Mouse (Mus musculus): Measurements from ENCODE around the gene Pik3cd. TPM values are rescaled to one million over a fixed set of nuclear protein-coding genes. Genes with fewer than 3 reads are reported as not detected.
A peak's percentile ranks its signal among the peaks of the same experiment; 100 is the strongest.

Pik3cd gene
- polyA plus RNA-seq, 1 experiment from 2014 or later: 9.4 TPM

GRCm38 (mm10) chr4:149722104-149723020 lies 20.0 kb upstream of the Pik3cd start:
- Histone ChIP-seq H3K4me2 (no peak overlapping the region), H3K4me1 (peaks cover 24% of the 10 kb centered on the region), H3K27me3 (no peaks in the 10 kb centered on the region), H3K9ac (no peak overlapping the region), H3K9me3 (no peaks in the 10 kb centered on the region), H3K36me3 (replicated peaks) (peaks cover 96% of the 10 kb centered on the region), H3K27ac (no peak overlapping the region), H3K4me3 (replicated peaks) (no peak overlapping the region)
- ATAC-seq (ENCODE audit: low FRiP score): no peak
- WGBS: 91% methylated on average over 24 of the region's 24 CpGs

- Histone ChIP-seq H3K9me3 (no peaks in the 10 kb centered on the region), H3K9ac (no peak overlapping the region), H3K27ac (no peak overlapping the region), H3K4me2 (no peak overlapping the region), H3K4me3 (replicated peaks) (no peak overlapping the region), H3K27me3 (no peaks in the 10 kb centered on the region), H3K36me3 (replicated peaks) (peaks cover 96% of the 10 kb centered on the region), H3K4me1 (peaks cover 24% of the 10 kb centered on the region)
- WGBS: 93% methylated on average over 8 of the region's 8 CpGs
- ATAC-seq (ENCODE audit: low FRiP score): no peak
These were observed 18.8 kb upstream of the Pik3cd start for GRCm38 (mm10) chr4:149721163-149721562.

GRCm38 (mm10) chr4:149719686-149720085 lies 17.3 kb upstream of the Pik3cd start:
- Histone ChIP-seq H3K36me3 (replicated peaks) (peaks cover 96% of the 10 kb centered on the region), H3K9me3 (no peaks in the 10 kb centered on the region), H3K4me2 (no peak overlapping the region), H3K4me3 (replicated peaks) (no peak overlapping the region), H3K27ac (no peak overlapping the region), H3K9ac (no peak overlapping the region), H3K4me1 (peaks cover 22% of the 10 kb centered on the region), H3K27me3 (no peaks in the 10 kb centered on the region)
- ATAC-seq (ENCODE audit: low FRiP score): no peak
- 84% methylated on average over 6 of the region's 6 CpGs for WGBS

- Histone ChIP-seq H3K4me3 (replicated peaks) (no peak overlapping the region), H3K27ac (no peak overlapping the region), H3K4me2 (no peak overlapping the region), H3K36me3 (replicated peaks) (peaks cover 51% of the 10 kb centered on the region), H3K9ac (no peak overlapping the region), H3K9me3 (no peaks in the 10 kb centered on the region), H3K27me3 (no peaks in the 10 kb centered on the region), H3K4me1 (peaks cover 6% of the 10 kb centered on the region)
- no peak for ATAC-seq (ENCODE audit: low FRiP score)
- 81% methylated on average over 3 of the region's 3 CpGs for WGBS
These were observed 12.2 kb upstream of the Pik3cd start for GRCm38 (mm10) chr4:149714542-149714941.

- no peak overlapping the region for H3K27ac ChIP-seq
- WGBS: 20% methylated on average over 7 of the region's 7 CpGs
- ATAC-seq (ENCODE audit: low FRiP score): no peak
These were observed 9.6 kb upstream of the Pik3cd start for GRCm38 (mm10) chr4:149711955-149712354.

GRCm38 (mm10) chr4:149711485-149711884 lies 9.1 kb upstream of the Pik3cd start:
- no peak overlapping the region for H3K4me3 ChIP-seq (replicated peaks)
- no peaks in the 10 kb centered on the region for H3K9me3 ChIP-seq
- no peak overlapping the region for H3K4me2 ChIP-seq
- no peak for ATAC-seq (ENCODE audit: low FRiP score)
- no peak overlapping the region for H3K9ac ChIP-seq
- peaks cover 6% of the 10 kb centered on the region for H3K4me1 ChIP-seq
- no peaks in the 10 kb centered on the region for H3K27me3 ChIP-seq
- no peak overlapping the region for H3K27ac ChIP-seq
- WGBS: 89% methylated on average over 5 of the region's 5 CpGs
- H3K36me3 ChIP-seq (replicated peaks): peaks cover 20% of the 10 kb centered on the region

More at GRCm38 (mm10) chr4:149711955-149712354, 9.6 kb upstream of the Pik3cd start:
- H3K36me3 ChIP-seq (replicated peaks): peaks cover 25% of the 10 kb centered on the region
- no peak overlapping the region for H3K4me3 ChIP-seq (replicated peaks)
- no peak overlapping the region for H3K4me2 ChIP-seq
- no peak overlapping the region for H3K9ac ChIP-seq
- no peaks in the 10 kb centered on the region for H3K9me3 ChIP-seq
- no peaks in the 10 kb centered on the region for H3K27me3 ChIP-seq
- peaks cover 6% of the 10 kb centered on the region for H3K4me1 ChIP-seq

- ATAC-seq (ENCODE audit: low FRiP score): peak; percentile 69; the same call in 1 of the 2 replicates
- H3K4me2 ChIP-seq: no peak overlapping the region
- H3K4me1 ChIP-seq: peaks cover 6% of the 10 kb centered on the region
- peaks cover 10% of the 10 kb centered on the region for H3K36me3 ChIP-seq (replicated peaks)
- 26% methylated on average over 5 of the region's 5 CpGs for WGBS
- no peaks in the 10 kb centered on the region for H3K9me3 ChIP-seq
- no peak overlapping the region for H3K27ac ChIP-seq
- H3K4me3 ChIP-seq (replicated peaks): no peak overlapping the region
- H3K9ac ChIP-seq: no peak overlapping the region
- no peaks in the 10 kb centered on the region for H3K27me3 ChIP-seq
These were observed 8.1 kb upstream of the Pik3cd start for GRCm38 (mm10) chr4:149710510-149710909.

GRCm38 (mm10) chr4:149705941-149706340 lies 3.6 kb upstream of the Pik3cd start:
- Histone ChIP-seq H3K9me3 (no peaks in the 10 kb centered on the region), H3K4me1 (no peaks in the 10 kb centered on the region), H3K4me2 (no peak overlapping the region), H3K27me3 (no peaks in the 10 kb centered on the region), H3K4me3 (replicated peaks) (no peak overlapping the region), H3K9ac (no peak overlapping the region), H3K27ac (no peak overlapping the region), H3K36me3 (replicated peaks) (no peaks in the 10 kb centered on the region)
- WGBS: 92% methylated on average over 8 of the region's 8 CpGs
- no peak for ATAC-seq (ENCODE audit: low FRiP score)

- 81% methylated on average over 7 of the region's 7 CpGs for WGBS
- Histone ChIP-seq H3K9ac (no peak overlapping the region), H3K4me3 (replicated peaks) (no peak overlapping the region), H3K27ac (no peak overlapping the region), H3K4me1 (no peaks in the 10 kb centered on the region), H3K4me2 (no peak overlapping the region), H3K9me3 (no peaks in the 10 kb centered on the region), H3K36me3 (replicated peaks) (no peaks in the 10 kb centered on the region), H3K27me3 (peaks cover 5% of the 10 kb centered on the region; the same call in 1 of the 2 replicates)
- ATAC-seq (ENCODE audit: low FRiP score): no peak
These were observed 2.9 kb upstream of the Pik3cd start for GRCm38 (mm10) chr4:149705298-149705697.

GRCm38 (mm10) chr4:149701426-149702209 lies 753 bp downstream of the Pik3cd start:
- Histone ChIP-seq H3K9me3 (no peaks in the 10 kb centered on the region), H3K4me3 (replicated peaks) (no peak overlapping the region), H3K27me3 (peaks cover 33% of the 10 kb centered on the region), H3K36me3 (replicated peaks) (no peaks in the 10 kb centered on the region), H3K27ac (no peak overlapping the region), H3K4me2 (no peak overlapping the region), H3K4me1 (peaks cover 9% of the 10 kb centered on the region), H3K9ac (no peak overlapping the region)
- 62% methylated on average over 18 of the region's 18 CpGs for WGBS
- 0 out of 2 replicates have a peak, but pooled peaks have one; percentile 55 for ATAC-seq (ENCODE audit: low FRiP score)

GRCm38 (mm10) chr4:149699953-149700352 lies 2.4 kb downstream of the Pik3cd start:
- WGBS: 81% methylated on average over 4 of the region's 4 CpGs

GRCm38 (mm10) chr4:149698197-149698821 lies 4.1 kb downstream of the Pik3cd start:
- Histone ChIP-seq H3K27me3 (peaks cover 46% of the 10 kb centered on the region), H3K4me2 (peak overlapping the region; percentile 85), H3K27ac (no peak overlapping the region), H3K9ac (peak overlapping the region; percentile 57), H3K9me3 (no peaks in the 10 kb centered on the region), H3K4me1 (peaks cover 13% of the 10 kb centered on the region), H3K4me3 (replicated peaks) (peak overlapping the region; percentile 48), H3K36me3 (replicated peaks) (no peaks in the 10 kb centered on the region)
- WGBS: 1% methylated on average over 35 of the region's 35 CpGs
- ATAC-seq (ENCODE audit: low FRiP score): peak; percentile 83

More at GRCm38 (mm10) chr4:149699953-149700352, 2.4 kb downstream of the Pik3cd start:
- H3K4me1 ChIP-seq: peaks cover 13% of the 10 kb centered on the region
- no peak overlapping the region for H3K9ac ChIP-seq
- H3K9me3 ChIP-seq: no peaks in the 10 kb centered on the region
- no peaks in the 10 kb centered on the region for H3K36me3 ChIP-seq (replicated peaks)
- peaks cover 46% of the 10 kb centered on the region for H3K27me3 ChIP-seq
- H3K4me3 ChIP-seq (replicated peaks): no peak overlapping the region
- no peak for ATAC-seq (ENCODE audit: low FRiP score)
- no peak overlapping the region for H3K4me2 ChIP-seq
- H3K27ac ChIP-seq: no peak overlapping the region

All from forebrain, embryonic 12.5 days (tissue).